Mouse (Mus musculus) stomach, embryonic 14.5 days (tissue): ENCODE measurements around the gene 4933414I15Rik. TPM values are rescaled to one million over a fixed set of nuclear protein-coding genes. Genes with fewer than 3 reads are reported as not detected.

Experiments
- ATAC-seq: fragments of 200-750 bp; cut with Nextera tagmentation; 2 replicates; pipeline ENCODE4 v1.8.0; 2017; ENCODE audit warnings: low read depth, moderate TSS enrichment; ENCODE audit not compliant: insufficient number of reproducible peaks, insufficient read depth, low FRiP score
- H3K27ac ChIP-seq: fragments of 300-500 bp; sonication (generic); 2 replicates; pipeline ENCODE4 v1.5.1; 2014; ENCODE audit warnings: mild to moderate bottlenecking, low read length, moderate library complexity, mixed read lengths
- H3K27me3 ChIP-seq: fragments of 300-500 bp; sonication (generic); 2 replicates; pipeline ENCODE4 v1.6.1; 2014; ENCODE audit warnings: low read length, control low read depth, mixed read lengths; ENCODE audit not compliant: control insufficient read depth, insufficient read depth
- H3K36me3 ChIP-seq: fragments of 300-500 bp; sonication (generic); 2 replicates; pipeline ENCODE4 v1.6.1; 2014; ENCODE audit warnings: mild to moderate bottlenecking, control low read depth, low read length, moderate library complexity, mixed read lengths; ENCODE audit not compliant: control insufficient read depth, insufficient read depth
- H3K4me1 ChIP-seq: fragments of 300-500 bp; sonication (generic); 2 replicates; pipeline ENCODE4 v1.6.1; 2014; ENCODE audit warnings: low read length, control low read depth, mixed read lengths; ENCODE audit not compliant: control insufficient read depth, insufficient read depth
- H3K4me2 ChIP-seq: fragments of 300-500 bp; sonication (generic); replicated peaks from 2 replicates; pipeline ENCODE4 v1.6.1; 2014; ENCODE audit warnings: low read depth, low read length, control low read depth
- H3K4me3 ChIP-seq: fragments of 300-500 bp; sonication (generic); 2 replicates; pipeline ENCODE4 v1.5.1; 2014; ENCODE audit warnings: low read depth, low read length, control low read depth
- H3K9ac ChIP-seq: fragments of 300-500 bp; sonication (generic); replicated peaks from 2 replicates; pipeline ENCODE4 v1.6.1; 2014; ENCODE audit warnings: low read depth, mild to moderate bottlenecking, control low read depth, low read length, moderate library complexity, mixed read lengths
- H3K9me3 ChIP-seq: fragments of 300-500 bp; sonication (generic); 2 replicates; pipeline ENCODE4 v1.6.1; 2016; ENCODE audit warnings: low read depth, low read length, control low read depth; ENCODE audit not compliant: control insufficient read depth
- WGBS: fragments of 180-500 bp; shearing (Covaris S2); extraction: QIAGEN DNeasy Blood & Tissue Kit; methylation state at CpG from one replicate; pipeline ENCODE4 v1.1.7; 2014; 5-methylcytosine and 5-hydroxymethylcytosine counted together
- polyA plus RNA-seq: library from polyadenylated mRNA; unstranded; fragments of >200 nt; fragmentation: Nextera tagmentation; extraction: Ambion mirVana; gene quantifications from 2 replicates; pipeline ENCODE4 v1.2.1, GENCODE M21; 2014

4933414I15Rik gene
- polyA plus RNA-seq = not detected in 2 replicates

- no peak within 1 kb of the TSS for H3K4me3 ChIP-seq
- no peaks in the 10 kb centered on the region for H3K4me1 ChIP-seq
These were observed at the start of gene 4933414I15Rik for GRCm38 (mm10) chr11:50943506-50943905. 4933414I15Rik (minus strand) TSS chr11:50943765.

DNA sequence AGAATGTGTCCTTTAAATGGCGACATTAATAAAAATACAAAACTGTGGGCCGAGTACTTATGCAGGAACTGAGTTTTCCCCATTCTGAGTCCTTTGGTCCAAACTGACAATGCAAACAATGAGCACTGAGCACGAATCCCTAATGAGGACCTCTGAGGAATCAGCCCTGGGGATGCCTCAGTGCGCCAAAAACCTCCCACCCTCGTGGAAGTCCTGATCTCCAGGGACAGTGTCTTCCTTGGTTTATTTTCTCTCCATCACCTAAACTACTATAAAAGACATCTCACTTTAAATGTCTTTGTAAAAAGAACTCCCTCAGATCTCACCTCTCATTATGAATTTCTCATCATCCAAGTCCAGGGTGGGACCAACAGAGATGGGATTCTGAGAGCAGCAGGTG is 38.1 kb upstream of the 4933414I15Rik start, which contains the start of gene Olfr1377:
Gene Olfr1377 (plus strand): TSS at position 301 of the 400 bp plus-strand sequence.
- H3K27me3 ChIP-seq = no peaks in the 10 kb centered on the region
- no peak within 1 kb of the TSS for H3K4me3 ChIP-seq
- no peak within 1 kb of the TSS for H3K9ac ChIP-seq
- no peak within 1 kb of the TSS for H3K27ac ChIP-seq
- 73% methylated on average over 5 of the region's 5 CpGs for WGBS
- H3K36me3 ChIP-seq = no peaks in the 10 kb centered on the region
- no peaks in the 10 kb centered on the region for H3K9me3 ChIP-seq
- H3K4me1 ChIP-seq = no peaks in the 10 kb centered on the region
- ATAC-seq = no peak
- no peak within 1 kb of the TSS for H3K4me2 ChIP-seq

More at GRCm38 (mm10) chr11:50943506-50943905, at the start of gene 4933414I15Rik:
- no peak within 1 kb of the TSS for H3K9ac ChIP-seq
- no peak for ATAC-seq
- WGBS = 82% methylated on average over 14 of the region's 14 CpGs
- no peak within 1 kb of the TSS for H3K27ac ChIP-seq
- H3K27me3 ChIP-seq = no peaks in the 10 kb centered on the region
- H3K9me3 ChIP-seq = no peaks in the 10 kb centered on the region
- no peak within 1 kb of the TSS for H3K4me2 ChIP-seq
- H3K36me3 ChIP-seq = no peaks in the 10 kb centered on the region

- H3K36me3 ChIP-seq = no peaks in the 10 kb centered on the region
- no peak overlapping the region for H3K9ac ChIP-seq
- no peak overlapping the region for H3K27ac ChIP-seq
- no peak for ATAC-seq
- no peaks in the 10 kb centered on the region for H3K9me3 ChIP-seq
- H3K4me3 ChIP-seq = no peak overlapping the region
- 66% methylated on average over 4 of the region's 4 CpGs for WGBS
- H3K4me1 ChIP-seq = no peaks in the 10 kb centered on the region
- H3K27me3 ChIP-seq = no peaks in the 10 kb centered on the region
- no peak overlapping the region for H3K4me2 ChIP-seq
These were observed 33.7 kb upstream of the 4933414I15Rik start for GRCm38 (mm10) chr11:50977216-50977615.

- H3K4me1 ChIP-seq = no peaks in the 10 kb centered on the region
- no peak within 1 kb of the TSS for H3K9ac ChIP-seq
- H3K27ac ChIP-seq = no peak within 1 kb of the TSS
- H3K4me3 ChIP-seq = no peak within 1 kb of the TSS
- no peak within 1 kb of the TSS for H3K4me2 ChIP-seq
- no peaks in the 10 kb centered on the region for H3K36me3 ChIP-seq
- no peak for ATAC-seq
- no peaks in the 10 kb centered on the region for H3K27me3 ChIP-seq
- 82% methylated on average over 11 of the region's 11 CpGs for WGBS
- no peaks in the 10 kb centered on the region for H3K9me3 ChIP-seq
These were observed 22.7 kb upstream of the 4933414I15Rik start, which contains the start of gene Olfr1378 for GRCm38 (mm10) chr11:50966230-50966629. Olfr1378 (plus strand) TSS chr11:50966530.

- Histone ChIP-seq H3K4me3 (no peak overlapping the region), H3K9me3 (no peaks in the 10 kb centered on the region), H3K4me1 (no peaks in the 10 kb centered on the region), H3K36me3 (no peaks in the 10 kb centered on the region), H3K27me3 (no peaks in the 10 kb centered on the region), H3K4me2 (no peak overlapping the region), H3K27ac (no peak overlapping the region), H3K9ac (no peak overlapping the region)
- no peak for ATAC-seq
- 81% methylated on average over 2 of the region's 2 CpGs for WGBS
These were observed 21.3 kb upstream of the 4933414I15Rik start for GRCm38 (mm10) chr11:50964886-50965285.

DNA sequence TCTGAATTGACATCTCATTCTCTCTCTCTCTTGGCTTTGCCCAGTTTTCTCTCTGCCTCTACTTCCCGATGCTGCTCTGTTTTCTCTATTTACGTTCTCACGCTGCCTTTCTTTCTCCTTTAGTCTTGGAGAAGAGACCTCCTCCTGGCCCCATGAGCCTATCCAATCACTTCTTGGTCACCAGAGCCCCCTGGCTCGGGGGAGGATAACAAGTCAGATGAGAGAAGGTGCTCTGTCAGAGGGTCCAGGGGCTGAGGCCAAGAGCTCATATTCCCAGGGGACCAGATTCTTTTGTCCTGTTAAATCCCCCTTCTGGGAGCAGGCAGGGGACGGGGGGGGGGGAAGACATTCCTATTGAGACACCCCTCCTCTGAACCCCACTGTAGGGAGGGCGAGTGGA is 10.1 kb upstream of the 4933414I15Rik start, which contains the start of gene Prop1:
Gene Prop1 (minus strand): TSS at position 101 of the 400 bp plus-strand sequence.
- Histone ChIP-seq H3K4me3 (no peak within 1 kb of the TSS), H3K27me3 (no peaks in the 10 kb centered on the region), H3K9me3 (no peaks in the 10 kb centered on the region), H3K9ac (no peak within 1 kb of the TSS), H3K4me2 (no peak within 1 kb of the TSS), H3K36me3 (no peaks in the 10 kb centered on the region), H3K27ac (no peak within 1 kb of the TSS), H3K4me1 (no peaks in the 10 kb centered on the region)
- ATAC-seq = no peak
- WGBS = 62% methylated on average over 6 of the region's 6 CpGs

GRCm38 (mm10) chr11:50952290-50952689 is 8.7 kb upstream of the 4933414I15Rik start:
- ATAC-seq = no peak
- Histone ChIP-seq H3K36me3 (no peaks in the 10 kb centered on the region), H3K9me3 (no peaks in the 10 kb centered on the region), H3K4me2 (no peak overlapping the region), H3K4me1 (no peaks in the 10 kb centered on the region), H3K4me3 (no peak overlapping the region), H3K27me3 (no peaks in the 10 kb centered on the region), H3K27ac (no peak overlapping the region), H3K9ac (no peak overlapping the region)
- WGBS = 67% methylated on average over 14 of the region's 14 CpGs

- Histone ChIP-seq H3K4me3 (no peak overlapping the region), H3K9ac (no peak overlapping the region), H3K27me3 (no peaks in the 10 kb centered on the region), H3K4me1 (no peaks in the 10 kb centered on the region), H3K27ac (no peak overlapping the region), H3K4me2 (no peak overlapping the region), H3K36me3 (no peaks in the 10 kb centered on the region), H3K9me3 (no peaks in the 10 kb centered on the region)
- 66% methylated on average over 12 of the region's 12 CpGs for WGBS
- ATAC-seq = no peak
These were observed 1.2 kb downstream of the 4933414I15Rik start for GRCm38 (mm10) chr11:50942386-50942785.
